Mouse (Mus musculus) embryo, embryonic 9.5 days (tissue): ENCODE data around the gene Ufm1.

Experiments used
- DNase-seq: peaks from one replicate; pipeline ENCODE4 v3.0.0-alpha.2; 2017; ENCODE audit errors: extremely low spot score

Ufm1 gene

GRCm38 (mm10) chr3:53863383-53864220, at the start of gene Ufm1:
Gene Ufm1 (minus strand): TSS chr3:53863830.
- peak; percentile 90 for DNase-seq

- DNase-seq = no peak
Observed at GRCm38 (mm10) chr3:53890619-53891540, 27.2 kb upstream of the Ufm1 start.

GRCm38 (mm10) chr3:53871596-53871995, 8.0 kb upstream of the Ufm1 start:
- no peak for DNase-seq

- DNase-seq = no peak
Observed at GRCm38 (mm10) chr3:53870482-53870881, 6.9 kb upstream of the Ufm1 start.

- no peak for DNase-seq
Observed at GRCm38 (mm10) chr3:53869263-53869662, 5.6 kb upstream of the Ufm1 start.

GRCm38 (mm10) chr3:53868212-53868611, 4.6 kb upstream of the Ufm1 start:
- DNase-seq = no peak

- DNase-seq = no peak
Observed at GRCm38 (mm10) chr3:53854831-53855230, 8.8 kb downstream of the Ufm1 start.

GRCm38 (mm10) chr3:53854261-53854660, 9.4 kb downstream of the Ufm1 start:
- DNase-seq = no peak

- no peak for DNase-seq
Observed at GRCm38 (mm10) chr3:53848262-53848661, 15.4 kb downstream of the Ufm1 start.

GRCm38 (mm10) chr3:53847726-53848125, 15.9 kb downstream of the Ufm1 start:
- DNase-seq = no peak

- DNase-seq = no peak
Observed at GRCm38 (mm10) chr3:53846206-53846928, 17.3 kb downstream of the Ufm1 start.

GRCm38 (mm10) chr3:53844786-53845185, 18.8 kb downstream of the Ufm1 start, which contains the start of gene Gm10985:
Gene Gm10985 (plus strand): TSS chr3:53845086.
- DNase-seq = no peak

- DNase-seq = no peak
Observed at GRCm38 (mm10) chr3:53834238-53834637, 29.4 kb downstream of the Ufm1 start.

- DNase-seq = peak; percentile 6
Observed at GRCm38 (mm10) chr3:53813421-53813977, 50.1 kb downstream of the Ufm1 start.
